Mouse (Mus musculus) embryonic facial prominence, embryonic 11.5 days (tissue): ENCODE measurements around the gene Sidt2. TPM values are rescaled to one million over a fixed set of nuclear protein-coding genes. Genes with fewer than 3 reads are reported as not detected.

ENCODE experiments used
- ATAC-seq: fragments of 200-750 bp; cut with Nextera tagmentation; replicated peaks from 2 replicates; pipeline ENCODE4 v1.8.0; 2017; ENCODE audit warnings: low read depth; ENCODE audit not compliant: insufficient number of reproducible peaks, low FRiP score, low TSS enrichment
- DNase-seq: peaks from one replicate; pipeline ENCODE4 v3.0.0-alpha.2; 2015; ENCODE audit warnings: low spot score
- H3K27ac ChIP-seq: fragments of 300-500 bp; sonication (generic); replicated peaks from 2 replicates; pipeline ENCODE4 v1.5.1; 2014; ENCODE audit warnings: mild to moderate bottlenecking, low read depth, low read length, control low read depth
- H3K27me3 ChIP-seq: fragments of 300-500 bp; sonication (generic); 2 replicates; pipeline ENCODE4 v1.6.1; 2014; ENCODE audit warnings: mild to moderate bottlenecking, low read length, moderate library complexity, mixed read lengths; ENCODE audit not compliant: control insufficient read depth, insufficient read depth
- H3K36me3 ChIP-seq: fragments of 300-500 bp; sonication (generic); replicated peaks from 2 replicates; pipeline ENCODE4 v1.6.1; 2014; ENCODE audit warnings: low read depth, mild to moderate bottlenecking, low read length, moderate library complexity, mixed read lengths; ENCODE audit not compliant: control insufficient read depth, insufficient read depth
- H3K4me1 ChIP-seq: fragments of 300-500 bp; sonication (generic); 2 replicates; pipeline ENCODE4 v1.6.1; 2014; ENCODE audit warnings: low read length, mixed read lengths; ENCODE audit not compliant: control insufficient read depth, insufficient read depth
- H3K4me2 ChIP-seq: fragments of 300-500 bp; sonication (generic); 2 replicates; pipeline ENCODE4 v1.6.1; 2014; ENCODE audit warnings: low read depth, mild to moderate bottlenecking, control low read depth, low read length, moderate library complexity
- H3K4me3 ChIP-seq: fragments of 300-500 bp; sonication (generic); 2 replicates; pipeline ENCODE4 v1.5.1; 2014; ENCODE audit warnings: low read depth, low read length, control low read depth
- H3K9ac ChIP-seq: fragments of 300-500 bp; sonication (generic); replicated peaks from 2 replicates; pipeline ENCODE4 v1.6.1; 2014; ENCODE audit warnings: mild to moderate bottlenecking, control low read depth, low read length
- H3K9me3 ChIP-seq: fragments of 300-500 bp; sonication (generic); replicated peaks from 2 replicates; pipeline ENCODE4 v1.6.1; 2016; ENCODE audit warnings: mild to moderate bottlenecking, low read length, inconsistent platforms, mixed read lengths; ENCODE audit not compliant: control insufficient read depth
- WGBS: fragments of 180-500 bp; shearing (Covaris S2); extraction: QIAGEN DNeasy Blood & Tissue Kit; methylation state at CpG from one replicate; pipeline ENCODE4 v1.1.7; 2014; 5-methylcytosine and 5-hydroxymethylcytosine counted together
- polyA plus RNA-seq: library from polyadenylated mRNA; unstranded; fragments of >200 nt; fragmentation: Nextera tagmentation; extraction: Ambion mirVana; gene quantifications from 2 replicates; pipeline ENCODE4 v1.2.1, GENCODE M21; 2014

The Sidt2 gene
- polyA plus RNA-seq = 23.6 and 23.8 TPM in 2 replicates

DNA sequence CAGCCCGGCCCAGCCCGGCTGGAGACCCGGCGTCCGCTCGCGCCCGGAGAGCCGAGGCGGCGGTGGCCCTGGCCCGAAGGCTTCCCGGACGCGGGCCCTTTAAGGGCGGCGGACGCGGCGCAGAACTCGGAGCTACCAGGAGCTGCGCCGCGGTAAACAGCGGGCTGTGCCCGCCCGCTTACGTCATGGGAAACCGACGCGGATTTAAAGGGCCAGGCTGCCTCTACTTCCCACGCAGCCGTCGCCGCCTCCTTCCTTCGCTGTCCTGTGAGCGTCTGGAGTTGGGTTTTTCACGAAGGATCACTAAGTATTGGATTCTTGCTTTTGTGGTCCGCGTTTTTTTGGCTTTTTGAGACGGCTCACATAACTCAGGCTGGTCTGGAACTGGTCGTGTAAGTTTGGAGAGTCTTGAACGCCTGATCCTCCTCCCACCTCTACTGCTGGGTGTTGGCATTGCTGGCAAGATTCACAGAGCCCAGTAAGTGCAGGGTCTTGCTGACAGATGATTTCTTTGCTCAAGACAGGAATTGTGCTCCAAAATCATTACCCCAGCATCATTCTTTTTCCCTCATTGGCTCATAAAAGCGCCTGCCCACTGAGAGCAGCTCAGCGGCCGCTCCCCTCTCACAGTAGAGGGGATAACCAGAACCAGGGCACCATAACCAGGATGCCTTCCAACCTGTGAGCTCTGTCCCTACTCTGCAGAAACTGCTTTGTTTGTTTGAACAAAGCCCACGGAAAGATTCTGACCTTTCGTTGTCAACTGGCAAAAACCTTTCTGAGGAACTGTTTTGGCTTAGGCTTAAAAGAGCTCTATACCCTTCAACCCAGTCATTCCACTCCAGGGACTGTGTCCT lies at the start of gene Sidt2:
Gene Sidt2 (minus strand): TSS at position 152 of the 857 bp plus-strand sequence.
- ATAC-seq = peak; percentile 89
- under 1% methylated on average over 46 of the region's 48 CpGs for WGBS

GRCm38 (mm10) chr9:46004529-46004928 lies 49.5 kb upstream of the Sidt2 start:
- no peak overlapping the region for H3K4me2 ChIP-seq
- H3K9me3 ChIP-seq = no peaks in the 10 kb centered on the region
- no peaks in the 10 kb centered on the region for H3K4me1 ChIP-seq
- no peak overlapping the region for H3K9ac ChIP-seq
- WGBS = 67% methylated on average over 3 of the region's 3 CpGs
- no peak overlapping the region for H3K4me3 ChIP-seq
- DNase-seq = no peak
- ATAC-seq = no peak
- H3K27me3 ChIP-seq = no peaks in the 10 kb centered on the region
- H3K27ac ChIP-seq = no peak overlapping the region
- no peaks in the 10 kb centered on the region for H3K36me3 ChIP-seq

More for the DNA sequence above, at the start of gene Sidt2:
- H3K4me2 ChIP-seq = peak within 1 kb of the TSS; percentile 84
- H3K36me3 ChIP-seq = no peaks in the 10 kb centered on the region
- no peaks in the 10 kb centered on the region for H3K4me1 ChIP-seq
- H3K9me3 ChIP-seq = no peaks in the 10 kb centered on the region
- peak within 1 kb of the TSS; percentile 88 for H3K9ac ChIP-seq
- peak within 1 kb of the TSS; percentile 73 for H3K27ac ChIP-seq
- DNase-seq = peak; percentile 94
- no peaks in the 10 kb centered on the region for H3K27me3 ChIP-seq
- H3K4me3 ChIP-seq = peak within 1 kb of the TSS; percentile 91

GRCm38 (mm10) chr9:46003729-46004128 lies 48.7 kb upstream of the Sidt2 start:
- 9% methylated on average over 7 of the region's 7 CpGs for WGBS
- Histone ChIP-seq H3K27ac (no peak overlapping the region), H3K4me2 (no peak overlapping the region), H3K4me3 (no peak overlapping the region), H3K4me1 (no peaks in the 10 kb centered on the region), H3K36me3 (no peaks in the 10 kb centered on the region), H3K27me3 (no peaks in the 10 kb centered on the region), H3K9me3 (no peaks in the 10 kb centered on the region), H3K9ac (no peak overlapping the region)
- DNase-seq = peak; percentile 91
- ATAC-seq = no peak

DNA sequence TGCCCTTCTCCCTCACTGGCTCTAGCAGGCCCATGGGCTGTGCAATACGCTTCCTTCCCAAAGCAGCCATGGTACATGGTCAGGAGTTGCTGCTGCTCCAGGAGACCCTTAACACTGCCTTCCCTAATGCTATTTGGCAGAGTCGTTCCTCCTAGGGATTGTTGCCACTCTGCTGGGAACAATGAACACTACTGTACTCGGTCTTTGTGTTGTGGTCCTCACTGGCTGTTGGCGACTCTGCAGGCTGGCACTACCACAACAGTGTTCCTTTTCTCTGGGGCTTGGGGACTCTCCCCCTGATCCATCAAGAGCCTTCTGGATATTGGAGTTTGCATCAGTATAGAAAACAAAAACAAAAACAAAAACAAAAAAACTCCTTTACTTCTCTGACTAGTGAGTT lies 44.0 kb upstream of the Sidt2 start:
- H3K9me3 ChIP-seq = no peaks in the 10 kb centered on the region
- no peak overlapping the region for H3K4me2 ChIP-seq
- H3K27me3 ChIP-seq = no peaks in the 10 kb centered on the region
- H3K36me3 ChIP-seq = no peaks in the 10 kb centered on the region
- no peak overlapping the region for H3K9ac ChIP-seq
- DNase-seq (no peak), ATAC-seq (no peak)
- H3K27ac ChIP-seq = no peak overlapping the region
- no peaks in the 10 kb centered on the region for H3K4me1 ChIP-seq
- no peak overlapping the region for H3K4me3 ChIP-seq
- WGBS = 58% methylated on average over 4 of the region's 4 CpGs

DNA sequence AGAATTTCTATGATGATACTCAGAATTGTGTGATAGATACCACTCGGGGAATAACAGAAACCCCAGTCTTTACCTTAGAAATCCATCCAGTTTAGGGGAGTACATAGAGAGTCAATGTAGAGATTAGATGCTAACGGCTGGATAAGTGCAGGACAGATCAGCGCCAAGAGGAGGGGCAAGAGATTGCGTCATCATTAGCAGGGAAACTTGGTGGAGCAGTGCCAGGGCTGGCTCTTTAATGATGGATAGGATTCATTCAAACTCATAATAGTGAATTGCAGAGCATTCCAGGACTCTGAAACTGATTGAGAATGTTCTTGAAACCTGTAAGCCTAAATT lies 30.1 kb upstream of the Sidt2 start:
- H3K9me3 ChIP-seq = no peaks in the 10 kb centered on the region
- H3K4me3 ChIP-seq = peak overlapping the region; percentile 99
- no peaks in the 10 kb centered on the region for H3K27me3 ChIP-seq
- no peaks in the 10 kb centered on the region; the same call in 1 of the 2 replicates for H3K4me1 ChIP-seq
- peak overlapping the region; percentile 90 for H3K27ac ChIP-seq
- no peaks in the 10 kb centered on the region for H3K36me3 ChIP-seq
- WGBS = under 1% methylated on average over 4 of the region's 4 CpGs
- peak overlapping the region; percentile 100 for H3K9ac ChIP-seq
- DNase-seq (peak; percentile 59), ATAC-seq (peak; percentile 84)
- peak overlapping the region; percentile 88 for H3K4me2 ChIP-seq

DNA sequence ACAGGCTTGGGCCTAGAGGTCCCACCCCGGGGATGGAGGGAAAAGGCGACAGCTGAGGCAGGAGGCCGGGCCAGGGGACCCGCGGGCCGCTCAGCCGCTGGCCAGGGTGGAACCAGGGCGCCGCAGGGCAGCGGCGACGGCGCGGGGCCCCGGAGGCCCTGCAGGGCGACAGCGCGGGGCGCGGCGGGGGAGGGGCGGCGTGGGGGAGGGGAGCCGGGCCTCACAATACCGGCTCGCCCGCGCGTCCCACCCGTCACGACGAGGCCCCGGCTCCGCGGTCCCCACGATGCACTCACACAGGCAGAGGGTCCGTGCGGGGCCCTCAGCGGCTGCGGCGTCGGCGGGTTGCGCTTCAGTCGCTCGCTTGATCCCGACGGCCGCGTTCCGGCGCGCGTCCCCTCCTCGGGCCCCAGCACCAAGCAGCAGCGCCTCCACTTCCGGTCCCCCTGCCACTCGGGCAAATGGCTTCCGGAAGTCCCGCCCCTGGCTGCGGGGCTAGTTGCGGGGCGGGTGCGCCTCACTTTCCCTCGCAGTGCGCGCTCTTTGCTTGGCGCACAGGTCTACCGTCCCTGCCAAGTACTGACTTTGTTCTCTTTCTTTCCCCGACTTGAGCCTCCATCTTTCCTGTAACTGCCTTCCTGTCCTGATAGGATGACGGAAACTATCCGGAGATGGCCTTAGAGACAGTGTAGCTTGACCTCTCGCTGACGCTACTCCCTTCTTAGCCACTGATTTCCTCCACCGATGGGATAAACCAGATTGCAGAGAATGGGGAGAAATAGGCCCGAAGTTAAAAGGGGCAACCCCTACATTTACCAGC lies 29.6 kb upstream of the Sidt2 start:
- Histone ChIP-seq H3K27ac (peak overlapping the region; percentile 90), H3K27me3 (no peaks in the 10 kb centered on the region), H3K4me2 (peak overlapping the region; percentile 88), H3K9me3 (no peaks in the 10 kb centered on the region), H3K4me3 (peak overlapping the region; percentile 99), H3K36me3 (no peaks in the 10 kb centered on the region), H3K9ac (peak overlapping the region; percentile 100), H3K4me1 (no peaks in the 10 kb centered on the region; the same call in 1 of the 2 replicates)
- ATAC-seq = peak; percentile 89
- WGBS = under 1% methylated on average over 66 of the region's 76 CpGs
- DNase-seq = peak; percentile 96

DNA sequence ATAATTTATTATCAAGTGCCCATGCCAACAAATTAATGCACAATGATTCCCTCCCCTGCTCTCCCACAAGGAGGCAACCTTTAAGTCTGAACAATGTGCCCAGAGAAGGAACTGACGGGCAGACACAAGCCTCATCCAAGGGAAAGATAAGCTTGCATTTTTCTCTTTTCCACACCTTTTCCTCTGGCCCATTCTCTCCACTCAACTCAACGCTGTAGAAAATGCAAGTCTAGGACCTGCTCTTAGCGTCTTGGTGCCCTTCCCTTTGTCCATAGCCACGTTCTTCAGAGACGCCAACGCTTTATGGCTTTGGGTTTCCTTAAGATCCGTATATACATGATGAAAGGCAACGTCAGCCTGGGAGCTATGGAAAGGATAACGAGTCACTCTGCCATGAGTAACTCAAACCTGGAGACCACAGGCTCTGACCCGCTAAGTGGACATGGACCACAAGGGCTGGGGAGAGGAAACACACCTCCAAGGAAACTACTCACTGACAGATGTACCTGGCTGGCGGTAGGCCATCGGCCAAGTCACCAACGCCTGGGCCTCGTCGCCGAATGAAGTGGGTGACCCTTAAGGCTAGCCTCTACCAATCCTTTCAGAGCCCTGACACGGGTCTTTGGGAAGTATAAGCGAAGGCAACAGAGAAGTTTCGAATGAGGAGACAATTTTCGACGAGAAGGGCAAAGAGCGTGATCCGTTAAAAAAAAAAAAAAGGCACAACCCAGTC lies 28.8 kb upstream of the Sidt2 start:
- WGBS = 2% methylated on average over 23 of the region's 23 CpGs
- Histone ChIP-seq H3K4me2 (peak overlapping the region; percentile 88), H3K27me3 (no peaks in the 10 kb centered on the region), H3K4me1 (no peaks in the 10 kb centered on the region; the same call in 1 of the 2 replicates), H3K27ac (peak overlapping the region; percentile 90), H3K9ac (peak overlapping the region; percentile 100), H3K4me3 (peak overlapping the region; percentile 99), H3K36me3 (no peaks in the 10 kb centered on the region), H3K9me3 (no peaks in the 10 kb centered on the region)
- no peak for ATAC-seq
- peak; percentile 29 for DNase-seq
